Mouse (Mus musculus) heart, embryonic 13.5 days (tissue): ENCODE data around the gene Ces2a. TPM values are rescaled to one million over a fixed set of nuclear protein-coding genes. Genes with fewer than 3 reads are reported as not detected.

Experiments used
- ATAC-seq: fragments of 200-750 bp; cut with Nextera tagmentation; 2 replicates; pipeline ENCODE4 v1.8.0; 2017; ENCODE audit warnings: moderate TSS enrichment; ENCODE audit not compliant: insufficient number of reproducible peaks, low FRiP score, low TSS enrichment; ENCODE audit errors: extremely low read depth
- H3K27ac ChIP-seq: fragments of 300-500 bp; sonication (generic); replicated peaks from 2 replicates; pipeline ENCODE4 v1.5.1; 2015; ENCODE audit warnings: moderate library complexity, mild to moderate bottlenecking, inconsistent platforms
- H3K27me3 ChIP-seq: fragments of 300-500 bp; sonication (generic); replicated peaks from 2 replicates; pipeline ENCODE4 v1.6.1; 2015; ENCODE audit warnings: mild to moderate bottlenecking, inconsistent platforms
- H3K36me3 ChIP-seq: fragments of 300-500 bp; sonication (generic); 2 replicates; pipeline ENCODE4 v1.6.1; 2015; ENCODE audit warnings: mild to moderate bottlenecking, inconsistent platforms
- H3K4me1 ChIP-seq: fragments of 300-500 bp; sonication (generic); 2 replicates; pipeline ENCODE4 v1.6.1; 2015; ENCODE audit warnings: inconsistent platforms
- H3K4me2 ChIP-seq: fragments of 300-500 bp; sonication (generic); 2 replicates; pipeline ENCODE4 v1.6.1; 2015; ENCODE audit warnings: inconsistent platforms, mild to moderate bottlenecking, moderate library complexity
- H3K4me3 ChIP-seq: fragments of 300-500 bp; sonication (generic); 2 replicates; pipeline ENCODE4 v1.5.1; 2015; ENCODE audit warnings: moderate library complexity, mild to moderate bottlenecking, inconsistent platforms
- H3K9ac ChIP-seq: fragments of 300-500 bp; sonication (generic); 2 replicates; pipeline ENCODE4 v1.6.1; 2015; ENCODE audit warnings: inconsistent platforms, mild to moderate bottlenecking, moderate library complexity
- H3K9me3 ChIP-seq: fragments of 300-500 bp; sonication (generic); 2 replicates; pipeline ENCODE4 v1.6.1; 2016; ENCODE audit warnings: inconsistent platforms
- WGBS: fragments of 180-500 bp; shearing (Covaris S2); methylation state at CpG from one replicate; pipeline ENCODE4 v1.1.7; 2015; ENCODE audit warnings: mixed read lengths; 5-methylcytosine and 5-hydroxymethylcytosine counted together
- microRNA-seq: library from miRNA; unstranded; fragments of <30 nt; microRNA quantifications from one replicate; pipeline ENCODE4, GENCODE M21; 2016
- polyA plus RNA-seq: library from polyadenylated mRNA; unstranded; fragments of >200 nt; fragmentation: Nextera tagmentation; extraction: Ambion mirVana; gene quantifications from 2 replicates; pipeline ENCODE4 v1.2.1, GENCODE M21; 2015

Gene Ces2a
- polyA plus RNA-seq, 1 experiment from 2014 or later, result not detected

DNA sequence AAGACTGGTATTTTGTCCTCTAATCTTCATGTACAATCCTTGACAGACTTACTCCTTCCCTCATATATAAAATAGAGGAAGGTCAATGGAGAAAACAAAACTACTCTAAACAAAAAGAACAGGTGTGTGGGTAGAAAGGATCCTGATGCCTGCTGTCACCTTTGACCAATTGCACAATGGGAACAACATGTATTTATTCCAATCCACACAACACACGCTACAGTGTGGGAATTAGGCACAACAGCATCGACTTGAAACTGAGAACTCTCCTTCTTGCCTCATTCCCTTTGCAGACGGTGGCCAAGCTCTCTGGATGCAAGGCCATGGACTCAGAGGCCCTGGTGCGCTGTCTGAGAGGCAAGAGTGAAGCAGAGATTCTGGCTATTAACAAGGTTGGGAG is 27.3 kb downstream of the Ces2a start:
- Histone ChIP-seq H3K27ac (no peak overlapping the region), H3K4me2 (no peak overlapping the region), H3K9ac (no peak overlapping the region), H3K4me3 (no peak overlapping the region), H3K36me3 (no peaks in the 10 kb centered on the region), H3K27me3 (no peaks in the 10 kb centered on the region), H3K4me1 (no peaks in the 10 kb centered on the region), H3K9me3 (no peaks in the 10 kb centered on the region)
- WGBS, result 72% methylated on average over 4 of the region's 4 CpGs
- ATAC-seq, result no peak

DNA sequence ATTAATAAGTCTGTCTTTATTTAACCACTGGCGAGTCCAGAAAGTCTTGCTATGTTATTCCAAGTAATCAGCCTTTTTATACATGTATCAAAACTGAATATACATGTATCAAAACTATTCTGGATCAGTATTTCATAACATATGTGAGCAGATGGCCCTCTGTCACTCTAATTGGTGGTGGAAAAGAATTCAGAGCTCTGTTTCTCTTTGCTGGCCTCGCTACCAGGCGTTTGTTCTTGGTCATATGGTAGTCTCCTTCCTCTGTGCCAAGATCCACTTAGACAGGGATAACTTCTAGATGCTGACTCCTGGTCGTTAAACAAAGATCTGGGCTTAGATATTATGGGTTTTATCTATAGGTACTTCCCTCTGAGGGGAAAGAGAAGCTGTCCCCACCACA is 32.7 kb downstream of the Ces2a start:
- 50% methylated on average over 4 of the region's 4 CpGs for WGBS
- H3K4me3 ChIP-seq, result no peak overlapping the region
- H3K9ac ChIP-seq, result no peak overlapping the region
- no peak for ATAC-seq
- no peaks in the 10 kb centered on the region for H3K9me3 ChIP-seq
- H3K4me1 ChIP-seq, result no peaks in the 10 kb centered on the region
- H3K36me3 ChIP-seq, result no peaks in the 10 kb centered on the region
- H3K4me2 ChIP-seq, result no peak overlapping the region
- no peak overlapping the region for H3K27ac ChIP-seq
- no peaks in the 10 kb centered on the region for H3K27me3 ChIP-seq

DNA sequence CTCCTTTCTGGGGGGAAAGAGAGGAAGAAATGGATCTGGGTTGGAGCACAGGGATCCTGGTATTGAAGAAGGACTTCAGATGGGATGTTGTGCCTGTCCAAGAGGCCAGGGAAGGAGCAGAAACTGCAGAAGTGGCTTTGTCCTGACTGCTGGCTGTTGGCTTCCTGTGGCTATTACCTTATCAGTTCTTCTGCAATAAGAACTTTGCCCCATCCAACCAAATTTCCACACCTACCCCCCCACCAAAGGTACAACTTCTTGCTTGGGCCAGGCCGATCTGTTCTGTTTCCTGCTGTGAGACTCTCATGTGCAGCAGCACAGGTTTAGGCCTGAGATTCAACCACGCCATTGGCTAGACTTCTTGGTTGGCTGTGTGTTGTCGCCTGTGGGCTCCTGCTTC is 36.6 kb downstream of the Ces2a start:
- Histone ChIP-seq H3K9me3 (no peaks in the 10 kb centered on the region), H3K27ac (no peak overlapping the region), H3K4me3 (no peak overlapping the region), H3K9ac (no peak overlapping the region), H3K27me3 (no peaks in the 10 kb centered on the region), H3K36me3 (no peaks in the 10 kb centered on the region), H3K4me2 (no peak overlapping the region), H3K4me1 (no peaks in the 10 kb centered on the region)
- WGBS, result 80% methylated on average over 3 of the region's 3 CpGs
- no peak for ATAC-seq

DNA sequence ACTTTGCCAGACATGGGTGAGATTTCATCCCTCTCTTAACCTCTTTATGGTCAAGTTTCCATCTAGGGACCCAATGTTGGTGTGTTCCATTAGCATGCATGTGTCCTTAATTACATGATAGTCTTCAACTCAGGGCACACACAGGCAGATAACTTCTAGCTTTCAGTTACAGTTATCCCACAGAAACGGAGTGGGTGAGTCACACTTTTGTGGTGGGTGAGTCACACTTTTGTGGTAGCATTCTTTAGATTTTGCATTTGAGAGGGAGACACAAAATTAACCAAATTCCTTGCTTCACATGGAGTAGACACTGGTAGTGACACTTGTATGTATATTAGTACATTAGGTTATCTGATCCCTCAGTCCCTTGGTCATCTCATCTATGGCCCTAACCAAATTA is 53.2 kb downstream of the Ces2a start:
- H3K27me3 ChIP-seq, result no peaks in the 10 kb centered on the region
- H3K9me3 ChIP-seq, result peaks cover 4% of the 10 kb centered on the region; the same call in 1 of the 2 replicates
- no peak overlapping the region for H3K4me3 ChIP-seq
- 47% methylated on average over 1 of the region's 1 CpGs for WGBS
- H3K4me1 ChIP-seq, result no peaks in the 10 kb centered on the region
- no peaks in the 10 kb centered on the region for H3K36me3 ChIP-seq
- no peak overlapping the region for H3K4me2 ChIP-seq
- no peak overlapping the region for H3K9ac ChIP-seq
- ATAC-seq, result no peak
- no peak overlapping the region for H3K27ac ChIP-seq

DNA sequence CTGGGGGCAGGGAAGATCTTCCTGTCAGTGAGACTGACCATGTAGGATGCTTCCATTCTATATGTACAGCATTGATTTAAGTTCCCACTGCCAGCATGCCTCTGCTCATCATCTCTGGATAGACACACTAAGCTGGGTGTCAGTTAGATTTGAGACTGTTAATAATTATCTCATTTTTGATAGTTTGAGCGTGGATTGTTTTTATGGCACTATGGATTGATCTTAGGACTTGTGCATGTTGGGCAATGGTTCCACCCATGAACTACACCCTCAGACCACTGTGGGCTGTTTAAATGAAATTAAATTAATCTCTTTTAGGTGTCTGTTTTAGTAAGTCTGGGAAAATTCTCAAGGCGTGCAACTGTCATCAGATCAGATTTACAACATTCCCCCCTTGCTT is 55.1 kb downstream of the Ces2a start:
- no peaks in the 10 kb centered on the region for H3K27me3 ChIP-seq
- 56% methylated on average over 2 of the region's 2 CpGs for WGBS

DNA sequence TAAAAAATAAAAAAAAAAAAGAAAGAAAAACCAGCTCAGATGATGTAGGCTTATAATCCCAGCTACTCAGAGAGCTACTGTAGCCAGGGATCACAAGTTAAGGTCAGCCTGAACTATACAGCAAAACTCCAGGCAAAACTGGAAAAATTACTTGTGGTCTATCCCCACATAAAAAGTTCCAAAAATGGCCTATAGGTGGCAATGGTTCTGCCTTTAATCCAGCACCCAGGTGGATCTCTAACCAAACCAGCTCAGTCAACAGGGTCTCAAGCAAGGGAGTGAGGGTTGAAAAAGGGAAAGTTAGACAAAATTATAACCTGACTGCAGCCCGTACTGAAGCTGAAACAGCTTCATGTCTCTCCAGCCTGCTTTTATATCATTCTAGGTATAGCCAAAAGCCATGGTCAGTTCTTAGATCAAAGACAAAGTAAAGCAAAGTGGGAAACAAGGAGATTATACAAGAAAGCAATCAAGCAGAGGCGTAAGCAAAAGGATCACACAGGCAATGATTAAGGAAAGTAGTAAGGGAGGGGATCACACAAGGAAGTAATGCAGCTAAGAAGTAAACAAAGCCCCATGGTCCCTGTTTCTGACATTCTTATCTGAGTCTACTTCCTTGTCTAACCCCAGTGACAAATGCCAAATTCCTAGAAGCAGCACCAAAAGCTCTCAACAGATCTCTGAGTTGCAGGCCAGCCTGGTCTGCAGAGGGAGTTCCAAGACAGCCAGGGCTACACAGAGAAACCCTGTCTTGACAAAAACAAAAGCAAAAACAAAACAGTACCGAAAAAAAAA is 56.3 kb downstream of the Ces2a start:
- 47% methylated on average over 3 of the region's 3 CpGs for WGBS
- Histone ChIP-seq H3K27me3 (0 out of 2 replicates have a peak, but pooled peaks cover 3% of the 10 kb centered on the region), H3K36me3 (no peaks in the 10 kb centered on the region), H3K4me3 (no peak overlapping the region), H3K9ac (no peak overlapping the region), H3K9me3 (no peaks in the 10 kb centered on the region), H3K27ac (no peak overlapping the region), H3K4me2 (no peak overlapping the region), H3K4me1 (no peaks in the 10 kb centered on the region)
- ATAC-seq, result no peak

More for the DNA sequence above, 55.1 kb downstream of the Ces2a start:
- Histone ChIP-seq H3K4me3 (no peak overlapping the region), H3K9ac (no peak overlapping the region), H3K27ac (no peak overlapping the region), H3K9me3 (no peaks in the 10 kb centered on the region), H3K4me1 (no peaks in the 10 kb centered on the region), H3K36me3 (no peaks in the 10 kb centered on the region), H3K4me2 (no peak overlapping the region)
- no peak for ATAC-seq

Small RNAs within 50 kb of the gene (microRNA-seq; reads per million reads assigned to microRNA genes)
- gene Gm44328, result not detected

Other genes with a start within 250 kb of the Ces2a start
- gene Terb1, start 224.1 kb upstream of the Ces2a start, polyA plus RNA-seq, result 0.05 and 0.15 TPM in 2 replicates
- gene Nae1, start 199.4 kb upstream of the Ces2a start, polyA plus RNA-seq, result 71.5 and 73.8 TPM in 2 replicates
- gene Car7, start 199.3 kb upstream of the Ces2a start, polyA plus RNA-seq, result 0.80 and 1.4 TPM in 2 replicates
- gene Pdp2, start 142.6 kb upstream of the Ces2a start, polyA plus RNA-seq, result 7.1 and 7.3 TPM in 2 replicates
- gene Cdh16, start 109.6 kb upstream of the Ces2a start, polyA plus RNA-seq, result 18.2 and 18.4 TPM in 2 replicates
- gene Rrad, start 102.7 kb upstream of the Ces2a start, polyA plus RNA-seq, result 285 and 323 TPM in 2 replicates
- 186 and 228 TPM in 2 replicates for gene Ciao2b, start 92.0 kb upstream of the Ces2a start, polyA plus RNA-seq
- gene Ces2b, start 97.6 kb downstream of the Ces2a start, polyA plus RNA-seq, result 0.05 and 0.10 TPM in 2 replicates
- gene Ces2c, start 113.1 kb downstream of the Ces2a start, polyA plus RNA-seq, result not detected in 2 replicates
- gene Ces2e, start 192.3 kb downstream of the Ces2a start, polyA plus RNA-seq, result not detected in 2 replicates
- not detected in 2 replicates for gene Ces2f, start 213.4 kb downstream of the Ces2a start, polyA plus RNA-seq
- gene Ces2g, start 227.7 kb downstream of the Ces2a start, polyA plus RNA-seq, result 1.4 and 2.0 TPM in 2 replicates